Mouse (Mus musculus) thymus, postnatal 0 days (tissue): ENCODE measurements around the gene Fastkd1. TPM values are rescaled to one million over a fixed set of nuclear protein-coding genes. Genes with fewer than 3 reads are reported as not detected.
"Not testable (repeated sequence)": the region's sequence is repeated elsewhere in the genome, so short reads cannot be mapped to it uniquely, and the experiment has no call there.

Source experiments
- DNase-seq: peaks from one replicate; pipeline ENCODE4 v3.0.0-alpha.2; 2015; ENCODE audit warnings: low spot score
- polyA plus RNA-seq: library from polyadenylated mRNA; unstranded; fragments of >200 nt; fragmentation: Nextera tagmentation; extraction: Ambion mirVana; gene quantifications from 2 replicates; pipeline ENCODE4 v1.2.1, GENCODE M21; 2015

Fastkd1 gene
- polyA plus RNA-seq, 1 experiment from 2014 or later, result 7.0 TPM

DNA sequence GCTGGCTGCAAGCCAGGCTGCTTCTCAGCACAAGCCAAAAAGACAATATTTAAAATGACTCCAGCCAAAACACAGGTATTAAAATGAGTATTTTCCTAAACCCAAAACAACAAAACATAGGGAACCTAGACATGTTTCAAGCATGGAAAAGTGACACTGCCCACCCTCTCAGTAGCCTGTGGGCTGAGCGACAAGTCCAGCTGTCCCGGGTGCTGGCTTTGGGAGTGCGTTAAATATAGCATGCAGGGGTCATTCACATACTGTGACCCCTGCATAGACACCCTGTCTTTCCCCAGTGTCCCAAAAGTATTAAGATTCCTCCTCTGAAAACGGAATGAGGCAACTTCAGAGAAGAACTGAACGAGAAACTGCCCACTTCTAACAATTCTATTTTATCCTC is 39.6 kb downstream of the Fastkd1 start:
- DNase-seq, result no peak

DNA sequence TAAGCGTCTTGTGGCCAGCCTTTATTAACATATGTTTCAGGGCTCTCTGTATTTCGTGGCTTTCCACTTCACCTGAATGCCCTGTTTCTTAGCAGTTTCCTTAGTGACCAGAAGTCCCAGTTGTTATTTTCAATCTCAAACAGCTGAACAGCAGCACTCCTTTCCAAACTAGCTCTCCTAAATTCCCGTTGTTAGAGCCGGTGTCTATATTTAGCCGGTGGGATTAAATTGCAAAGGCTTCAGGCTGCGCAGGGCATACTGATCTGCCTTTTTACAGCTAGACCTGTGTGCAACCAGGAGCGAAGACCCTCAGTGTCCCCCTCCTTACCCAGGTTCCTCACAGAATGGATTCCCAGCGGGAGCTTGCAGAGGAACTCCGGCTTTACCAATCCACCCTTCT is 43.5 kb downstream of the Fastkd1 start, which contains the start of gene Klhl41:
Klhl41 (plus strand) TSS at position 268 of the 400 bp plus-strand sequence.
- DNase-seq, result no peak

DNA sequence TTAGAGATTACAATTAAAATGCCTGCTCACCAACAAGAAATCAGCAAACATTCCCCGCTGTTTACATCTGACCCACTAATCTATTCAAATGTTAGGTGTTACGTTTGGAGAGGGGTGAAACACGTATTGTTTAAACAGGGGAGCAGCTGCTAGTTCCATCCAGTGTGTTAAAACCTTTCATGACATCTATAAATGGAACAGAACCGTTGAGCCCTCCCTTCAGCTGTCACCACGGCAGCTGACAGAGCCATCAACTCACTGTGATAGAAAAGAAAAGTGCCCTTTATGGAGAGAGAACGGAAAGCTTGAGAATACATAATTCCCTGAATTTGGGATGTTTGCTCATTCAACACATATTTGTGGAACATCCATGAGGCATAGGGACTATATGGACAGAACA is 44.9 kb downstream of the Fastkd1 start:
- DNase-seq, result peak; percentile 8

DNA sequence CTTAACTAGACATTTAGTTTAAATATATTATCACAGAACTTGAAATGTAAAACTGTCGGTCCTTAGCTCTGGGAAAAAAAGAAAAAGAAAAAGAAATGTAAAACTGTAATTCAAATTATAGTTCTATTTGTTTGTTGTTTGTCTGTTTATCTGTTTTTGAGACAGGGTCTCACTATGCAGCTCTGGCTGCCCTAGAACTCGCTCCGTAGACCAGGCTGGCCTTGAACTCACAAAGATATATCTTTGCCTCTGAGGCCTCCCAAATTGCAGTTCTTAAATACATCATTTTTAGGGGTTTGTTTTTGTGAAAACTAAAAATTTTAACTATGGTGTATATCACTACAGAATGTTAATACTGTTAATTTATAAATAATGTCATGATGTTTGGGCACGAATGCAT is 45.7 kb downstream of the Fastkd1 start:
- no peak for DNase-seq

DNA sequence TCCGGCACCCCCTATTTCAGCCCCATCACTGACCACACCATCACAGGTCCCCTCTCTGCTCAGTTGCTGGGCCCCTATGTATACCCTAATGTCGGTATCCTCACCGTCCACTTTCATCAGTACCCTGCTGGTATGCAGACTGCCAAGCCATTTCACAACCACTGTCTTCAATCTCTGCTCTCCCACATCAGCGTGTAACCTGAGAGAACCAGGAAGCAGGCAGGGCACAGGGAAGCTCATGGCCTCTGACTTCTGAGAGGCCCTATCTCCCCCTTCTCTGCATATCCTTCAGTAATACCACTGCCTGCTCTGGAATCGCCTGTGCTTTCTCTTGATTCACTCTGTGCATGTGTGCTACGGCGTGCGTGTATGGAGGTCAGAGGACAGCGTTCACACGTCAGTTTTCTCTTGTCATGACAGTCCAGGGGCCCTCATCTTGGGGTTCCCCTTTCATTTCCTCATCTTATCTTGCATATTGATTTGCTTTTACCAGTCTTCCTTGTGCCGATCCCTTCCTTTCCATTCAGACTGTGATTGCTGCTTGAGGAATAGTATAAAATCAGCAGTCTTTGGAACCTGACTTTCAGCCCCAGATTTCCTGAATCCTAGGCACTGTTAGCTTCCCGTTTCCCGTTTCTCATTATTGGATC is 49.4 kb downstream of the Fastkd1 start:
- DNase-seq, result no peak

DNA sequence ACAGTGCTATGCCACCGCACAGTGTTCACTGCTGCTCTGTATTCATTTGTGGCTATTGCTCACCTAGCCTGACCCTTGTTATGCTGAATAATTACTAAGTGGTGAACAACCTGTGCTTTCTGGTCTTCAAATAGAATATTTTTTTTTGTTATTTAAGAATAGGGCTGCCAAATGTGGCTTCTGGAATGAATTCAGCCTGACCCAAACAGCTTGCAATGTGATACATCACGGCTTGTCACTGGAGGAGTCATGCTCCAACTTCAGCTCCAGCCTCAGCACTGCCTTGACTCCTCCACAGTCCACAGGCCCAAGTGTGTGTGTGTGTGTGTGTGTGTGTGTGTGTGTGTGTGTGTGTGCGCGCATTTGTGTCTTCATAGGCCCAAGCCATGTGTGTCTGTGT is 54.0 kb downstream of the Fastkd1 start:
- no peak for DNase-seq

DNA sequence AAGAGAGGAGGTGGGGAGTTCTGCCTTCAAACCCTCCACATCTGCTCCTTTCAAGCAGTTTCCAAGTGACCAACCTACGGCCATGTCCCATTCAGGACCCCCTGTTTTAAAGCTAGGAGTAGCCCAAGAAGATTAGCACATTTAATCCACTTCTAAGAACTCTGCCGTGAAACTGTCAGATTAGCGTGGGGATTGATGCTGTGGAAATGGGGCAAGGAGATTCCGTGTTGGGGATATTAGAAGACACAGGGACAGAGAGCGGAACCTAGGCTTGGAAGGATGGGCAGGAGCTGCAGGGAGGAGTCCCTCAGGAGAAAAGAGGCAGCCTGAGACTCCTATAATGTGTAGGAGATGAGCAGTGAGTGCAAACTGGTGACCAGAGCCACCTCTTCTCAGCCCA is 63.6 kb downstream of the Fastkd1 start:
- DNase-seq, result no peak

DNA sequence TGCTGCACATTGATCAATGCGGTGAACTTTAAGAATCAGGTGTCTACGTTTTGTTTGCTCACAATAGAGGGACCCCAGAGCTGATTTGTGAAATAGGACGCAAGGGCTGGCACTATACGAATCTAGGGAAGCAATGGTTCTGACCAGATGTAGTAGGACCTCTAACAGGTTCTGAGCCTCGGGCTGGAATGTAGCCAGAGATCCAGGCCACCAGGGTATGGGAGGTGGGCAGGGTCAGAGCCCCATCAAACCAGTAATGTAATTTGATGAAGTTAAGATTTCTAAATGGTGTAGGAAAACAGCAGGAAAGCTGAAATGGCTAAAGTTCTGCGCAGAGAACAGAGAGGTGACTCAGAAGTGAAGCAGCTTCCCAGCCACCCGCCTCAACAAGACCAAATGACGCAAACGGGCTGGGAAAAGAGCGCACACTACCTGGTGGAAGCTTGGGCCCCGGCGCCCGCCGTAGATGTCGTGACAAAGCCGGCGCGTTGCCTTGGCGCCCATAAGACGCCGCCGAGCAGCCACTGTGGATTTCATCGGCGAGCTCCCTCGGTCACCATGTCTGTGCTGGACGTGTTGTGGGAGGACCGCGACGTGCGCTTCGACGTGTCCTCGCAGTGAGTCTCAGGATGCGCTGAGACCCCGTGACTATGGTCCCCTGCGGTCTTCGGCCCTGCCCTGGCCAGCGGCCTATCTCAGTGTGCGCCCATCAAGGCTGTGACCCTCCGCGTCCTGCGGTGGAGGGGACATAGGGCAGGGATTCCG is 66.4 kb downstream of the Fastkd1 start, which contains the start of gene Bbs5:
Bbs5 (plus strand) TSS at position 446 of the 765 bp plus-strand sequence.
- peak; percentile 68 for DNase-seq

DNA sequence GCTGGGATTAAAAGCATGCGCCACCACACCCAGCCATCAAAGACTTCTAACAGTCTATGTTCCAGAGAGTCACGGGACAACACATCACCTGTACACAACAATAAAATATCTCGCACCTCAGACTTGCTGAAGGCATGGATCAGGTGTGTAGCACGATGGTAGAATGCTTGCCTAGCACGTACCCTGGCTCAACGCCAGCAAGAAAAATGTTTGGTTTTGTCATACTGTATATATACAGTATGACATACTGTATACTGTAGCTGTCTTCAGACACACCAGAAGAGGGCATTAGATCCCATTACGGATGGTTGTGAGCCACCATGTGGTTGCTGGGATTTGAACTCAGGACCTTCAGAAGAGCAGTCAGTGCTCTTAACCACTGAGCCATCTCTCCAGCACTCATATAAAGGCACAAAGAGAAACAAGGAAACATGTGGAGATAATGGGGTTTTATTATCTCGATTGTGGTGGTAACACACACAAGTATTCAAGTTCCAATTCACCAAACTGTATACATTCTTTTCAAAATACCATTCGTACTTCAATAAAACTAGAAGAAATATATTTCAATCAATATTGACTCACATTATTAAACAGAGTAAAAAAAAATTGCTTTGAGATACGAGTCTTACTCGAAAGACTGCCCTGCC is 68.2 kb downstream of the Fastkd1 start:
- no peak for DNase-seq

DNA sequence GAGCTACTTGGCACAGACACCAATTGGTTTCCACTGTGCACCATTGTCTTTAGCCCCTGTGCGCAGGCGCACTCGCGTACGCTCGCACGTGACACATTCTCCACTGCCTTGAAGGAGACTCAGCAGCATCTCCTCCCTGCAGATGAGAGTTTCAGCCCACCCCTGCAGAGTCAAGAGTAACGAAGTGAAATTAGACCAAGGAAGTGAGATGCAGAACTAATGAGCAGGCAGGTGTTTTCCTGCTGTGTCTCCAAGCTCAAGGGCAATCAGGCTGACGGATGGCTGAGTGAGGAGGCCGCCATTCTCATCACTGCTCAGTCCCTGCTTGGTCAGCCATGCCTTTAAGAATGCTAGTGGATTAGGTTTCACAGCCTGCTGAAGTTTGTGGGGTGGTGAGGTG is 73.2 kb downstream of the Fastkd1 start:
- DNase-seq, result no peak

GRCm38 (mm10) chr2:69637989-69638388 is 75.3 kb downstream of the Fastkd1 start:
- not testable (repeated sequence) for DNase-seq

Other genes starting within 250 kb of the Fastkd1 start
- gene Lrp2, start 127.5 kb downstream of the Fastkd1 start, polyA plus RNA-seq, result 0.05 and 0.08 TPM in 2 replicates
- 8.9 and 10.2 TPM in 2 replicates for gene Bbs5, start 66.3 kb downstream of the Fastkd1 start, polyA plus RNA-seq
- gene Klhl41, start 43.4 kb downstream of the Fastkd1 start, polyA plus RNA-seq, result 0.51 and 0.82 TPM in 2 replicates
- gene Ppig, start 9.0 kb upstream of the Fastkd1 start, polyA plus RNA-seq, result 127 and 139 TPM in 2 replicates
- 2.0 TPM in 2 replicates for gene Ccdc173, start 76.1 kb upstream of the Fastkd1 start, polyA plus RNA-seq
- 36.2 and 38.6 TPM in 2 replicates for gene Phospho2, start 76.1 kb upstream of the Fastkd1 start, polyA plus RNA-seq
- gene Klhl23, start 108.4 kb upstream of the Fastkd1 start, polyA plus RNA-seq, result 7.4 and 11.0 TPM in 2 replicates
- gene Ssb, start 148.0 kb upstream of the Fastkd1 start, polyA plus RNA-seq, result 317 and 344 TPM in 2 replicates
- gene Mettl5, start 172.1 kb upstream of the Fastkd1 start, polyA plus RNA-seq, result 45.1 and 46.9 TPM in 2 replicates
- gene Ubr3, start 183.7 kb upstream of the Fastkd1 start, polyA plus RNA-seq, result 9.0 and 11.0 TPM in 2 replicates